Mouse (Mus musculus): ENCODE data around the gene Dennd1a. TPM values are rescaled to one million over a fixed set of nuclear protein-coding genes. Genes with fewer than 3 reads are reported as not detected.

Gene Dennd1a
- polyA plus RNA-seq, 1 experiment = 20.8 TPM

GRCm38 (mm10) chr2:38259052-38259451 lies 28.1 kb downstream of the Dennd1a start:
- Histone ChIP-seq H3K4me1 (ENCODE audit: control insufficient read depth, insufficient read depth, low read length) (no peaks in the 10 kb centered on the region), H3K4me3 (replicated peaks; ENCODE audit: extremely low read depth, low read depth, low read length) (no peak overlapping the region)
- TF ChIP-seq POLR2A (IDR thresholded peaks at IDR 0.05; ENCODE audit: borderline replicate concordance, extremely low read depth, low read depth, low read length) = no peak
- no peak for TF ChIP-seq CTCF (IDR thresholded peaks at IDR 0.05; ENCODE audit: insufficient read depth, low read length)
- DNase-seq = no peak

GRCm38 (mm10) chr2:38237616-38238015 lies 49.6 kb downstream of the Dennd1a start:
- Histone ChIP-seq H3K4me3 (replicated peaks; ENCODE audit: extremely low read depth, low read depth, low read length) (no peak overlapping the region), H3K4me1 (ENCODE audit: control insufficient read depth, insufficient read depth, low read length) (no peaks in the 10 kb centered on the region)
- DNase-seq = no peak
- 93% methylated on average over 1 of the region's 1 CpGs for WGBS
- TF ChIP-seq POLR2A (IDR thresholded peaks at IDR 0.05; ENCODE audit: borderline replicate concordance, extremely low read depth, low read depth, low read length) = no peak
- no peak for TF ChIP-seq CTCF (IDR thresholded peaks at IDR 0.05; ENCODE audit: insufficient read depth, low read length)

DNA sequence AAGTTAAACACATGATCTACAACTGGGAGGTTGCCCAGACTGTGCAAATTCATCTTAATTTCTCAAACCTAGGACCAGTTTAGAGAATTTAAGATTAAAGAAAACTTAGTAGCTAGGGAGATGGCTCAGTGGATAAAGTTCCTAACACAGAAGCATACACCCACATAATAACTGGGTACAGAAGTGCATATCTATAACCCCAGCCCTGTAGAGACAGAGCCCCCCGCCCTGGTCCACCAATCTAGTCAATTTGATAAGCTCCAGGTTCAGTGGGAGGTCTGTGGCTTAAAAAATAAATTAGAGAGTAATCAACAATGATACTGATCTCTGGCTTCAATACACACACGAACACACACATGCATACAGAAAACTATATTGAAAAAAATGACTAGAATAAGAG lies 51.6 kb downstream of the Dennd1a start:
- Histone ChIP-seq H3K4me3 (replicated peaks; ENCODE audit: extremely low read depth, low read depth, low read length) (no peak overlapping the region), H3K4me1 (ENCODE audit: control insufficient read depth, insufficient read depth, low read length) (no peaks in the 10 kb centered on the region)
- 94% methylated on average over 2 of the region's 2 CpGs for whole genome bisulfite sequencing
- no peak for DNase-seq
- no peak for TF ChIP-seq POLR2A (IDR thresholded peaks at IDR 0.05; ENCODE audit: borderline replicate concordance, extremely low read depth, low read depth, low read length)
- TF ChIP-seq CTCF (IDR thresholded peaks at IDR 0.05; ENCODE audit: insufficient read depth, low read length) = no peak

- 82% methylated on average over 5 of the region's 5 CpGs for WGBS
- DNase-seq = no peak
- H3K4me1 ChIP-seq (ENCODE audit: control insufficient read depth, insufficient read depth, low read length) = no peaks in the 10 kb centered on the region
- H3K4me3 ChIP-seq (replicated peaks; ENCODE audit: extremely low read depth, low read depth, low read length) = no peak overlapping the region
- TF ChIP-seq POLR2A (IDR thresholded peaks at IDR 0.05; ENCODE audit: borderline replicate concordance, extremely low read depth, low read depth, low read length) (no peak), CTCF (IDR thresholded peaks at IDR 0.05; ENCODE audit: insufficient read depth, low read length) (no peak)
Observed at GRCm38 (mm10) chr2:38229882-38230281, 57.3 kb downstream of the Dennd1a start.

DNA sequence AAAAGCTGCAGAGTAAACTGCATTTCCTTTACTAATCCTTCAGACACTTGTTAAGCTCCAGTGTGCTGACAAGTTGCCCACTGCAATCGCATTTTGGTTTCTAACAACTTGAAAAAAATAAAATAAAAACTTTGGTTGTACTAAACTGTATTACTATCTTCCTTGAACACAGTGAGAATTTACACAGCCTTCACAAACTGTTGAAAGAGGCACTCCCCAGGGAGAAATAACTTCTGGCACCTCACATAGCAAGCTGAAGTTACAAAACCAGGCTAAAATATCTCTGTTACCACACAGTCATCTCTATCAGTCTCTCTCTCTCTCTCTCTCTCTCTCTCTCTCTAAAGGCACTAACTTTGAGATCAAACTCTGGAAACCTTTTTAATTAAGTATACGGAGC lies 63.4 kb downstream of the Dennd1a start:
- Histone ChIP-seq H3K4me3 (replicated peaks; ENCODE audit: extremely low read depth, low read depth, low read length) (no peak overlapping the region), H3K4me1 (ENCODE audit: control insufficient read depth, insufficient read depth, low read length) (no peaks in the 10 kb centered on the region)
- TF ChIP-seq POLR2A (IDR thresholded peaks at IDR 0.05; ENCODE audit: borderline replicate concordance, extremely low read depth, low read depth, low read length) (no peak), CTCF (IDR thresholded peaks at IDR 0.05; ENCODE audit: insufficient read depth, low read length) (no peak)
- no peak for DNase-seq
- 65% methylated on average over 2 of the region's 2 CpGs for WGBS

GRCm38 (mm10) chr2:38221461-38221860 lies 65.7 kb downstream of the Dennd1a start:
- DNase-seq = no peak
- H3K4me1 ChIP-seq (ENCODE audit: control insufficient read depth, insufficient read depth, low read length) = no peaks in the 10 kb centered on the region
- TF ChIP-seq CTCF (IDR thresholded peaks at IDR 0.05; ENCODE audit: insufficient read depth, low read length) = no peak
- TF ChIP-seq POLR2A (IDR thresholded peaks at IDR 0.05; ENCODE audit: borderline replicate concordance, extremely low read depth, low read depth, low read length) = no peak
- no peak overlapping the region for H3K4me3 ChIP-seq (replicated peaks; ENCODE audit: extremely low read depth, low read depth, low read length)

- WGBS = 68% methylated on average over 4 of the region's 4 CpGs
- no peak overlapping the region for H3K4me3 ChIP-seq (replicated peaks; ENCODE audit: extremely low read depth, low read depth, low read length)
- TF ChIP-seq CTCF (IDR thresholded peaks at IDR 0.05; ENCODE audit: insufficient read depth, low read length) (no peak), POLR2A (IDR thresholded peaks at IDR 0.05; ENCODE audit: borderline replicate concordance, extremely low read depth, low read depth, low read length) (no peak)
Observed at GRCm38 (mm10) chr2:38220687-38221435, 66.3 kb downstream of the Dennd1a start.

GRCm38 (mm10) chr2:38219666-38220065 lies 67.5 kb downstream of the Dennd1a start:
- TF ChIP-seq POLR2A (IDR thresholded peaks at IDR 0.05; ENCODE audit: borderline replicate concordance, extremely low read depth, low read depth, low read length) = no peak
- no peak for TF ChIP-seq CTCF (IDR thresholded peaks at IDR 0.05; ENCODE audit: insufficient read depth, low read length)
- Histone ChIP-seq H3K4me1 (ENCODE audit: control insufficient read depth, insufficient read depth, low read length) (no peaks in the 10 kb centered on the region), H3K4me3 (replicated peaks; ENCODE audit: extremely low read depth, low read depth, low read length) (no peak overlapping the region)
- 99% methylated on average over 2 of the region's 2 CpGs for whole genome bisulfite sequencing
- no peak for DNase-seq

More at GRCm38 (mm10) chr2:38220687-38221435, 66.3 kb downstream of the Dennd1a start:
- H3K4me1 ChIP-seq (ENCODE audit: control insufficient read depth, insufficient read depth, low read length) = no peaks in the 10 kb centered on the region
- no peak for DNase-seq

DNA sequence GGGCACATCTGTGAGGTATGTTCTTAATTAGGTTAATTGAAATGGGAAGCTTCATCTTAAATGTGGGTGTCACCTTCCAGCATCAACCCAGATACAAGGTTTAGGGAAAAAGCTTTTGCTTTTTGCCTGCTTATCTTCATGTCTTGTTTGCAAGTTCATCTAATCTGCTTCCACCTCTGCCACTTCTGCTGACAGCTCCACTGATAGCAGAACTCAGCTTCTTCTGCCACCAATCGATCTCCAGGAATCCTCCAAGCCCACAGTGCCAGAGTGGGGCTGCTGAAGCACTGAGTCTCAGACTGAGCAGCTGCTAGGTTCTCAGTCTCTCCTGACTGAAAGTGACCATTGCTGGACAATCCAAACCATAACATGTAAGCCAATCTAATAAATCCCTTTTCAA lies 74.1 kb downstream of the Dennd1a start:
- DNase-seq = no peak
- no peak for TF ChIP-seq POLR2A (IDR thresholded peaks at IDR 0.05; ENCODE audit: borderline replicate concordance, extremely low read depth, low read depth, low read length)
- TF ChIP-seq CTCF (IDR thresholded peaks at IDR 0.05; ENCODE audit: insufficient read depth, low read length) = no peak
- H3K4me1 ChIP-seq (ENCODE audit: control insufficient read depth, insufficient read depth, low read length) = no peaks in the 10 kb centered on the region
- 41% methylated on average over 1 of the region's 1 CpGs for WGBS
- H3K4me3 ChIP-seq (replicated peaks; ENCODE audit: extremely low read depth, low read depth, low read length) = no peak overlapping the region

DNA sequence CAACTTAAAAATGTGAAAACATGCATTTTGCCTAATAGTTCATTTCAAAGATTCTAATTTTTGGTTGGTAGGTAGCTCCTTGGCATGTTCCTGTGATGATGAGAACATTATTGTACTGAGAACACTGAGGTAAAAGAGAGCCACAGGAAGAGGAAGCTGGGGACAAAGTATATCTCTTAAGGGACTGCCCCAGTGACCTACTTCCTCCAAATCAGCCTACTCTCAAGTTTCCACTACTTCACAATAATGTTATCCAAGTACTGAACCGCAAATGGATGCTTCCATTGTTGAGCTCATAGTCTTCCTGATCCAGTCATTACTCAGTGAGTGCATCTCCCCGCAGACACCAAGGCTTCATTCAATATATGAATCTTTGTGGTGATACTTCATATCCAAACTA lies 75.8 kb downstream of the Dennd1a start:
- no peak overlapping the region for H3K4me3 ChIP-seq (replicated peaks; ENCODE audit: extremely low read depth, low read depth, low read length)
- no peaks in the 10 kb centered on the region for H3K4me1 ChIP-seq (ENCODE audit: control insufficient read depth, insufficient read depth, low read length)
- TF ChIP-seq POLR2A (IDR thresholded peaks at IDR 0.05; ENCODE audit: borderline replicate concordance, extremely low read depth, low read depth, low read length) (no peak), CTCF (IDR thresholded peaks at IDR 0.05; ENCODE audit: insufficient read depth, low read length) (no peak)
- no peak for DNase-seq
- WGBS = 74% methylated on average over 2 of the region's 2 CpGs
